Mouse (Mus musculus): Measurements from ENCODE around the gene Draxin. TPM values are rescaled to one million over a fixed set of nuclear protein-coding genes. Genes with fewer than 3 reads are reported as not detected.
A peak's percentile ranks its signal among the peaks of the same experiment; 100 is the strongest.

Draxin gene
- polyA plus RNA-seq, 1 experiment from 2014 or later: 0.06 TPM

GRCm38 (mm10) chr4:148150242-148150641 is 19.7 kb upstream of the Draxin start:
- Histone ChIP-seq H3K36me3 (no peaks in the 10 kb centered on the region), H3K4me2 (no peak overlapping the region), H3K27ac (peak overlapping the region; percentile 21; the same call in 1 of the 2 replicates), H3K4me3 (replicated peaks) (no peak overlapping the region), H3K27me3 (replicated peaks) (no peaks in the 10 kb centered on the region), H3K9ac (no peak overlapping the region), H3K4me1 (peaks cover 14% of the 10 kb centered on the region), H3K9me3 (no peaks in the 10 kb centered on the region)
- ATAC-seq (ENCODE audit: insufficient read depth, low FRiP score, low read depth): no peak
- 56% methylated on average over 7 of the region's 7 CpGs for WGBS

- Histone ChIP-seq H3K4me1 (peaks cover 14% of the 10 kb centered on the region), H3K36me3 (no peaks in the 10 kb centered on the region), H3K4me3 (replicated peaks) (no peak overlapping the region), H3K9me3 (no peaks in the 10 kb centered on the region), H3K27me3 (replicated peaks) (no peaks in the 10 kb centered on the region), H3K9ac (no peak overlapping the region), H3K4me2 (no peak overlapping the region), H3K27ac (no peak overlapping the region)
- ATAC-seq (ENCODE audit: insufficient read depth, low FRiP score, low read depth): no peak
- WGBS: 66% methylated on average over 12 of the region's 12 CpGs
Observed at GRCm38 (mm10) chr4:148149540-148149939, 19.0 kb upstream of the Draxin start.

- Histone ChIP-seq H3K27ac (no peak overlapping the region), H3K9ac (no peak overlapping the region), H3K4me1 (peaks cover 14% of the 10 kb centered on the region), H3K4me2 (no peak overlapping the region), H3K27me3 (replicated peaks) (no peaks in the 10 kb centered on the region), H3K9me3 (no peaks in the 10 kb centered on the region), H3K36me3 (no peaks in the 10 kb centered on the region), H3K4me3 (replicated peaks) (no peak overlapping the region)
- no peak for ATAC-seq (ENCODE audit: insufficient read depth, low FRiP score, low read depth)
- 78% methylated on average over 2 of the region's 2 CpGs for WGBS
Observed at GRCm38 (mm10) chr4:148147714-148148113, 17.2 kb upstream of the Draxin start.

- ATAC-seq (ENCODE audit: insufficient read depth, low FRiP score, low read depth): no peak
- H3K27ac ChIP-seq: no peak overlapping the region
Observed at GRCm38 (mm10) chr4:148143721-148144120, 13.2 kb upstream of the Draxin start.

GRCm38 (mm10) chr4:148140098-148141011 is 9.9 kb upstream of the Draxin start:
- Histone ChIP-seq H3K9me3 (no peaks in the 10 kb centered on the region), H3K9ac (peak overlapping the region; percentile 79), H3K36me3 (no peaks in the 10 kb centered on the region), H3K27ac (peak overlapping the region; percentile 91), H3K4me2 (peak overlapping the region; percentile 96), H3K4me3 (replicated peaks) (peak overlapping the region; percentile 77), H3K27me3 (replicated peaks) (peaks cover 5% of the 10 kb centered on the region; the same call in 1 of the 2 replicates), H3K4me1 (peaks cover 2% of the 10 kb centered on the region; the same call in 1 of the 2 replicates)
- peak; percentile 93 for ATAC-seq (ENCODE audit: insufficient read depth, low FRiP score, low read depth)
- under 1% methylated on average over 65 of the region's 65 CpGs for WGBS

More at GRCm38 (mm10) chr4:148143721-148144120, 13.2 kb upstream of the Draxin start:
- H3K27me3 ChIP-seq (replicated peaks): no peaks in the 10 kb centered on the region; the same call in 1 of the 2 replicates
- H3K9ac ChIP-seq: no peak overlapping the region
- peaks cover 2% of the 10 kb centered on the region; the same call in 1 of the 2 replicates for H3K4me1 ChIP-seq
- H3K9me3 ChIP-seq: no peaks in the 10 kb centered on the region
- no peak overlapping the region for H3K4me2 ChIP-seq
- no peak overlapping the region for H3K4me3 ChIP-seq (replicated peaks)
- H3K36me3 ChIP-seq: no peaks in the 10 kb centered on the region
- WGBS: 88% methylated on average over 5 of the region's 5 CpGs

- Histone ChIP-seq H3K4me1 (peaks cover 2% of the 10 kb centered on the region; the same call in 1 of the 2 replicates), H3K9me3 (no peaks in the 10 kb centered on the region), H3K36me3 (no peaks in the 10 kb centered on the region), H3K27me3 (replicated peaks) (peaks cover 5% of the 10 kb centered on the region; the same call in 1 of the 2 replicates), H3K4me2 (peak overlapping the region; percentile 96), H3K27ac (peak overlapping the region; percentile 91; the same call in 1 of the 2 replicates), H3K4me3 (replicated peaks) (peak overlapping the region; percentile 77), H3K9ac (0 out of 2 replicates have a peak overlapping the region, but pooled peaks have one; percentile 2)
- under 1% methylated on average over 12 of the region's 12 CpGs for WGBS
- 0 out of 2 replicates have a peak, but pooled peaks have one; percentile 3 for ATAC-seq (ENCODE audit: insufficient read depth, low FRiP score, low read depth)
Observed at GRCm38 (mm10) chr4:148139767-148140097, 9.2 kb upstream of the Draxin start.

GRCm38 (mm10) chr4:148137503-148137902 is 7.0 kb upstream of the Draxin start:
- Histone ChIP-seq H3K9me3 (no peaks in the 10 kb centered on the region), H3K36me3 (no peaks in the 10 kb centered on the region), H3K27ac (no peak overlapping the region), H3K27me3 (replicated peaks) (peaks cover 7% of the 10 kb centered on the region; the same call in 1 of the 2 replicates), H3K4me3 (replicated peaks) (no peak overlapping the region), H3K4me2 (no peak overlapping the region), H3K4me1 (peaks cover 2% of the 10 kb centered on the region; the same call in 1 of the 2 replicates), H3K9ac (no peak overlapping the region)
- no peak for ATAC-seq (ENCODE audit: insufficient read depth, low FRiP score, low read depth)
- 67% methylated on average over 8 of the region's 8 CpGs for WGBS

- Histone ChIP-seq H3K27me3 (replicated peaks) (peaks cover 30% of the 10 kb centered on the region), H3K9ac (no peak overlapping the region), H3K4me3 (replicated peaks) (no peak overlapping the region), H3K9me3 (no peaks in the 10 kb centered on the region), H3K27ac (no peak overlapping the region), H3K4me1 (peaks cover 6% of the 10 kb centered on the region; the same call in 1 of the 2 replicates), H3K36me3 (no peaks in the 10 kb centered on the region), H3K4me2 (no peak overlapping the region)
- ATAC-seq (ENCODE audit: insufficient read depth, low FRiP score, low read depth): no peak
- 65% methylated on average over 8 of the region's 8 CpGs for WGBS
Observed at GRCm38 (mm10) chr4:148134988-148135387, 4.5 kb upstream of the Draxin start.

GRCm38 (mm10) chr4:148131497-148132081 is 1.1 kb upstream of the Draxin start:
- ATAC-seq (ENCODE audit: insufficient read depth, low FRiP score, low read depth): no peak
- H3K4me3 ChIP-seq (replicated peaks): peak overlapping the region; percentile 61
- H3K9ac ChIP-seq: no peak overlapping the region; the same call in 1 of the 2 replicates
- H3K36me3 ChIP-seq: no peaks in the 10 kb centered on the region
- no peak overlapping the region for H3K27ac ChIP-seq
- H3K27me3 ChIP-seq (replicated peaks): peaks cover 51% of the 10 kb centered on the region
- peak overlapping the region; percentile 99 for H3K4me2 ChIP-seq
- 2% methylated on average over 21 of the region's 21 CpGs for WGBS
- peaks cover 7% of the 10 kb centered on the region; the same call in 1 of the 2 replicates for H3K4me1 ChIP-seq
- H3K9me3 ChIP-seq: no peaks in the 10 kb centered on the region

GRCm38 (mm10) chr4:148130133-148130532 is 365 bp downstream of the Draxin start, which contains the start of gene Mad2l2:
TSS of gene Mad2l2 (plus strand) at chr4:148130384.
- ATAC-seq (ENCODE audit: insufficient read depth, low FRiP score, low read depth): no peak
- Histone ChIP-seq H3K4me2 (peak within 1 kb of the TSS; percentile 99), H3K27me3 (replicated peaks) (peaks cover 54% of the 10 kb centered on the region), H3K9me3 (no peaks in the 10 kb centered on the region), H3K4me1 (peaks cover 7% of the 10 kb centered on the region; the same call in 1 of the 2 replicates), H3K4me3 (replicated peaks) (peak within 1 kb of the TSS; percentile 61), H3K36me3 (no peaks in the 10 kb centered on the region), H3K9ac (peak within 1 kb of the TSS; percentile 34), H3K27ac (no peak within 1 kb of the TSS)
- WGBS: 1% methylated on average over 18 of the region's 18 CpGs

- H3K27me3 ChIP-seq (replicated peaks): peaks cover 54% of the 10 kb centered on the region
- no peaks in the 10 kb centered on the region for H3K36me3 ChIP-seq
- H3K4me2 ChIP-seq: no peak overlapping the region
- no peaks in the 10 kb centered on the region for H3K9me3 ChIP-seq
- H3K9ac ChIP-seq: no peak overlapping the region
- no peak overlapping the region for H3K27ac ChIP-seq
- no peak for ATAC-seq (ENCODE audit: insufficient read depth, low FRiP score, low read depth)
- H3K4me3 ChIP-seq (replicated peaks): no peak overlapping the region
- WGBS: 74% methylated on average over 2 of the region's 2 CpGs
- peaks cover 7% of the 10 kb centered on the region; the same call in 1 of the 2 replicates for H3K4me1 ChIP-seq
Observed at GRCm38 (mm10) chr4:148128672-148129071, 1.8 kb downstream of the Draxin start.
